Mouse (Mus musculus): ENCODE measurements around the gene Ndufaf8.

Ndufaf8 gene

DNA sequence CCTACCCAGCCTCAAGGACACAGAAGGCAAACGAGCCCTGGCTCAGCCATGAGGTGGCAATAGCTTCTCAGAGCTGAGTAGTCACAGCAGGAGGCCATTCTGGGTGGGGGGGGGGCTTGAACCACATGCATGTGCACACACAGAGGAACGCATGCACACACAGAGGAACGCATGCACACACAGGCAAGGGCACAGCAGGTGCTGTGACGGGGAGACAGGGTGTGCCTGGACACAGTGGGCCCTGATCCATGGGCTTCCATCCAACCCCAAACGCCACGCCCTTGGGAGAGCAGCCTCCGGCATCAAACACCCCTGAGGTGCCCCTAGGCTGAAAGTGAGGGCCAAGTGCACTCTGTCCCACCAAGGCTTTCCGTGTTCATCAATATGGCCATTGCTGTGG is 37.5 kb downstream of the Ndufaf8 start:
- DNase-seq (ENCODE audit: low spot score): no peak

DNA sequence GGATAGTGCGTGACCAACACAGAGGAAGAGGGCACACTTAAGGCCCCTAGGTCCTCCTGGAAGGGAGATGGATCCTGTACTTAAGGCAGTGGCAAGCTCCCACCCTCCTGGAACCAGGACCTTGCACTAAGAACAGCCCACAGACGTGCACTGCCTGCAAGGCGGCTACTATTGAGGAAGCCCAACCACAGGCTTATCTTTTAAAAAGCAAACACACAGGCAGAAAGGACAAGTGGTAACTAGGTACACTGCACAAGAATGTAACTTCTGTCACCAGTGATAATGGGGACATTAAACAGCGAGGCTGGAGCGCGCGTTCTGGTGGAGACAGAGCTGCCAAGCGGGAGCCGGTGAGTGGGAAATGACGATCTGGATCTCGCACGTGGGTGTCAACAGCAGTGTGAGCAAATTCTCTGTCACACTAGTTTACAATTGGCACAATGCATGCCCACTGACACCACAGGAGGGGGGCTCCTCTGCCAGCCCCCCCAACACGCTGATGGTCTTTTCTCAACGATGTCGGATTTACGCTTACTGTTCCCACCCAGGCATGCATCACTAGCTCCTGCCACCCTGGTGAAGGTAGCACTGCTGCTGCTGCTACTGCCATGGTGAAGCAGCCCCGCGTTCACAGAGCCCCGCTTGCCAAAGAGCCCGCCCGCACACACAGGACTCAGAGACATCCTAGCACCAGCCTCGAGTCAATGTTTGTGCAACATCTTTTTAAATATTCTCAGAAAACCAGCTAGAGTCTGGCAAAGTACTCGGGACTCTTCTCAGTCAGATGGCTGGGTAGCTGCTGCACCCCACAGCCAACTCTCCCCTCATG is 38.3 kb downstream of the Ndufaf8 start:
- no peak for DNase-seq (ENCODE audit: low spot score)

DNA sequence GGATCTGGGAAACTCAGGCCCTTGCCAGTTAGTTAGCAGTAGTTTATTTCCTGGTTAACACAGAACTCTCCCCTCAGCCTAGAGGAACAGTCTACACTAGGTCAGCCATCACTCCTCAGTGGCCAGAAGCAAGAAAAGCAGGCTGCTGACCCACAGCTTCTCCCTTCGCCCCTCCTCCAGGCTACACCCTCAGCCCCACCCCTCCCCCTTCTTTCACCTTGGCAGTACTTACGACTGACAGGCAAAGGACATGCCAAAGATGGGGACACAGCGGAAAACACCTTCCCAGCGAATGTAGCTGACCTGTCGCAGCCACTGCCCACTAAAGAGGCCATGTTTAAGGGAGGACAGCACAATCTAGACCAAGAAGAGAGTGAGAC is 38.9 kb downstream of the Ndufaf8 start:
- DNase-seq (ENCODE audit: low spot score): no peak

DNA sequence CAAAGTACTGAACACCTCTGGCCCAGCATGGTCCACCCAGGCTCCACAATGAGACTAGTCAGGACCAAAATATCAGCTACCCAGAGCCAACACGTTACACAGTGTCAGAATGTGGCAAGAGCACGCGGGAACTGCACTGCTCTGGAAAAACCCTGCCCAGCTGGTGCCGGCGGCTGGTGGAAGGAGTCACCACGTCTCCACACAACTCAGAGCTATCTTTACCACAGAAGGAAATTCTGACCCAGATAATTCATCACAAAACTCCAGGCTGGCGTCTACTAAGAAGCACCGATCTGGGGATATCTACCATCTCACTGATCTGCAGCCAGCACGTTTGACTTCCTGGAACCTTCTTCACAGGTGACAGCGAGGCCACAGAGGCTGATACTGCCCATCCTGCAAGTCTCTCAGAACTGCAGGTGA is 40.6 kb downstream of the Ndufaf8 start:
- DNase-seq (ENCODE audit: low spot score): no peak

DNA sequence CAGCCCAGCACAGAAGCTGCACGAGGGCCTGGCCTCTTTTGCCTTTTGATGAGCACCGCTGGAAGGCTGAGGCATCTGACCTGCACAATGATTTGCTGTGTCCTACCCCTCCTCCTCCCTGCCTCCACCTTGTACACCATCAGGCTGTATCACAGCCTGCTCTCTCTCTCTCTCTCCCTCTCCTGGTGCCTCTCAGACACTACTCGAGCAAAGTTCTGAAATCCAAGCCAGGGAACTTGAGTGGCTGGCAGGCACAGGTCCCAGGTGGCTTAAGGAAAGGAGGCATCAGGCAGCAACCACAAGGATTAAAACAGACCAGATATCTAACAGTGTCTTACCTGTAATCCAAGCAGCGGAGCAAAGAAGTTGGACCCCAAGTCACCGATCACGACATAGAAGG is 41.5 kb downstream of the Ndufaf8 start:
- DNase-seq (ENCODE audit: low spot score): no peak

DNA sequence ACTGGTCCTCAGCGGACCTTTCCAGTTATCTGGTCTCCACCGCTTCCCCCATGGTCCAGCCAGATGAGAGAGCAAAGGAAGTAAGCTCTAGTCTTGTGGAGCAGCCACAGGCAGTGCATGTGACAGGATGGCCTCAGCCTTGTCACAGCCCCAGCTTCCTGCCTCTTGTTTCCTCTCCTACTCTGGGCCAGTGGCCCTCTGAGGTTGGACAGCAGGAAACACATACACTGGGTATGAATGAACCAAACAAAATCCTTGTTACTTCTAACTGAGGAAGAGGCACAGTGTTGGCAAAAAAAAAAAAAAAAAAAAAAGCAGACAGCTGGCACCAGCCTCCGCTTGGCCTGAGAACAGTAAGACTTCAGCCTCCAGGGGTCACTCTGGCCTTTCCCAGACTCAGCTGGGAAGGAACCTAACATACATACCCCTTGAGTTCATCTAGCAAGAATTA is 43.9 kb downstream of the Ndufaf8 start:
- no peak for DNase-seq (ENCODE audit: low spot score)

DNA sequence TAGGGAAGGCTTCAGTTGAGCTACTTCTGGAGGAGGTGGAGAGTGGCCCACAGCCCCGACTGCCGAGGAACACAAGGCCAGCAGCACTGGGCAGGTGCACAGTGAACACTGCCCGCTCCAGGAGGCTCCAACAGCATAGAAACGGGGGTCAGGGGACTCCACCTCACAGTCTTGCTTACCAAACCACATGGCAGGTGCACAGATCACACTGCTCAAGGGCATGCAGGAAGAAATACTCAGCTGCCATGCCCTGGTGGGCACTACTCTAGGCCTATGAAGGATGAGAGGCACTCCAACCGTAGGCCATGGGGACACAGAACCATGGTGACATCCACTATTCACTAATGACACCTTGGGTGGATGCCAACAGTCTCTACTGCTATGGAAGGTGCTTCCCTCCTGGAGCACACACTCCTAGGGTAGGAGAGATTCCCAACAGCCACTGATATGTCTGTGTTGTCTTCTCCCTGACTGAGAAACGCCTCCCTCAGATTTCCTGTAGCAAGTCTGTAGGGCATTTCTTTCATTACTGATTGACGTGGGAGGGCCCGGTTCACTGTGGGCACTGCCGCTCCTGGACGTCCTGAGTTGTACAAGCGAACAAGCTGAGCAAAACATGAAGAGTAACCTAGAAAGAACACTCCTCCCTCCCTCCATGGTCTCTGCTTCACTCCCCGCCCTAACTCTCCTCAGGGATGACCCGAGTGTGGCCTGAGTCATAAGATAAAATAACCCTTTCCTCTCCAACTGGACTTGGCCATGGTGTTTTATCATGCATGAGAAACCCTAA is 45.2 kb downstream of the Ndufaf8 start:
- no peak for DNase-seq (ENCODE audit: low spot score)

DNA sequence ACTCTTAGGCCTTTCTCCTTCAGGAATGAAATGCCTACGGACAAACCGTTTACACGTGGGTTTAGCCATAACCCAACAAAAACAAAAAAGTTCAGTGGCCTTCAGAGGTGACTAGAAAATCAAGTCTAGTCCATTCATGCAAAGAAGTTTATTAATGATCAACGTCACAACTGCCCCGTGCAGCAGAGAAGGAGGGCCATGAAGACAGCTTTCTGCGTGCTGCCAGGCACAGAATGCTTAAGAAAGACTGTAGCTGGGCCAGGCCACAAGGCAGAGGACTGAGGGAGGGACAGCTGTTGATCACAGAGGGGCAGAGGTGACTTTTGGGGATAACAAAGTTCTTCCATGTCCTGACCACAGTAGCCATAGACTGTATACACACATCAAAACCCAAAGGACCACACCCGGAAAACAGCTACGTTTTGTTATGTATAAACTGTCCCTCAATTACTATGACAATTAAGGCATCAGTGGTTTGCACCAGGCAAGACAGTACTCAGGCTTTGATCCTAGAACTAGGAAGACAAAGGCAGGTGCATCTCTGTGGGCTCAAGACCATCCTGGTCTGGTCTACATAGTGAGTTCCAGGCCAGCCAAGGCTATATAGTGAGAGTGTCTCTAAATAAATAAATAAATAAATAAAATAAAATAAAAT is 49.6 kb downstream of the Ndufaf8 start:
- DNase-seq (ENCODE audit: low spot score): no peak

DNA sequence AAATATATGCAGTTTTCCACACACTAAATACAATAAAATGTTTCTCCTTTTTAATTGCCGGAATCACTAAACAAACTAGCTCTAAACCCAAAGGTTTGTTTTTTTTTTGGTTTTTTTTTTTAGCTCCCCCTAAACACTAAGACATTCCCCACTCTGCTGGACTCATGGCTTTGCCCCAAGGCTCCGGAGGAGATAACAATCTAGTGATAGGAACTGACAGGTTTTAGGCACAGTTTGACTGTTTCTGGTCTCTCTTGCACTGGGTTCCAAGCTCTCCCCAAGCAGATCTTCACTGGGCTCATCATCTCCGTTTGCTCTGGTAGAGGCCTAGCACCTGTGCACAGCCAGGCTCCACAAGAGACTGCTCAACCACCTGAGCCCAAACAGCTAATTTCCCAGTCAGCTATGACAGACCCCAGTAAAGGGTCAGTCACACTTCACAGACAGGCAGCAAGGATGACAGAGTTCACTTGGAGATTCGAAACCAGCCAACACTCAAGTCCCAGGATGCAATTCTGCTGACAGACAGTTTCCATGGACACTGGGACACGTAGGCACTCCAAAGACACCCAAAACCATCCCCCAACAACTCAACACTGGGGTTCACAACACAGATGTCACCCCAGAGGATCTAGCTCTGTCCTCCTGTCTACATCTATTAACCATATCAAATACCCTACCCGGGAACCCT is 50.9 kb downstream of the Ndufaf8 start:
- DNase-seq (ENCODE audit: low spot score): no peak

Data from testis, postnatal 10 days (tissue).